Mouse (Mus musculus): ENCODE measurements around the gene Nfe2l1.

DNA sequence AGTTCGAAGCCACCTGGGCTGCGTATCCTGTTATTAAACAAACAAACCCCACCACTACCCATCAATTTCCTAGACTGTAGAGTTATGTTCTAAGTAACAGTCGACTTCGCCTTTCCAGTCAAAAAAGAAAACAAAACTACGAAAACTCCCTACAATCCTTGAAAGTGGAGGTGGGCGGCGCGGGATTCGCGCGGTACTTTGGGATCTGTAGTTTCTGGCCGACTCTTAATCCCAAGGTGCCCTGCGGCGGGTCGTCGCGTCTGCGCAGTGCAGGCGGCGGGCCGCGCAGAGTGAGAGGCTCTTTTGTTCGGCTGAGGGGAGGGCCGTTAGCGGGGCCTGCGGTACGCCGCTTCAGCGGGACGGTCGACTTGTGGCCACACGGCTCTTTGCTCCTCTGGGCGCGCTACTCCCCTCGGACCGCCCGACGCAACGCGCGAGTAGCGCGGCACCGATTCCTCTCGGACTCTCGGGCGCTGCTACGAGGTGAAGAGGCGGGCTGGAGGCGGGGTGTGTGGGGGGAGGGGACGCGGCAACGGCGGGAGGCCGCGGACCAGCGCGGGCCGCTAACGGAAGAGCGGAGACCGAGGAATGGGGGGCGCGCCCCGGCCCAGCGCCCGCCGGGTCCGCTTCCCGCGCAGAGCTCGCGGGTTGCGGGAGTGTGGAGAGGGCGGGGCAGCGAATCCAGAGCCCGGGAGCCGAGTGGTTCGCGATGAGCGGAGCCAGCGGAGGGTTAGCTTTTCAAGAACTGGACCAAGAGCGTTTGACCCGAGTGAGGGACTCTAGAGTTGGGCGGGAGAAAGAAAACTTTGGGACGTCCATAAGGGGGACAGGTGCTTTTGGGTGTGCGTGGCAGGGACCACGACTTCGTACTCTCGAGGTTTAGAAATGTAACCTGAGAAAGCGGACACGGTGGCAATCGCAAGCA is 40.6 kb downstream of the Nfe2l1 start, which contains the start of gene Cbx1:
- TF ChIP-seq ZNF384 (IDR thresholded peaks at IDR 0.05; ENCODE audit: low read depth, low read length) (no peak; the same call in 1 of the 2 replicates), CTCF (IDR thresholded peaks at IDR 0.05 in 2 of 3, conservative IDR thresholded peaks at IDR 0.05 in 1 of 3; ENCODE audit: control insufficient read depth in 1 of 3, insufficient read depth in 1 of 3, low read depth in 2 of 3, low read length in 3 of 3, poor library complexity in 1 of 3, severe bottlenecking in 1 of 3) (no peak), ZC3H11A (IDR thresholded peaks at IDR 0.05; ENCODE audit: low read depth, low read length) (no peak), KAT2A (conservative IDR thresholded peaks at IDR 0.05; ENCODE audit: low read depth, low read length) (peak; percentile 94), BHLHE40 (IDR thresholded peaks at IDR 0.05; ENCODE audit: borderline replicate concordance, low read depth, low read length) (no peak), MAX (IDR thresholded peaks at IDR 0.05; ENCODE audit: low read length) (peak; percentile 77), POLR2AphosphoS5 (IDR thresholded peaks at IDR 0.05; ENCODE audit: borderline replicate concordance, low read depth, low read length) (no peak), MEF2A (IDR thresholded peaks at IDR 0.05; ENCODE audit: extremely low read depth, insufficient replicate concordance, low read depth, low read length, poor library complexity, severe bottlenecking) (no peak)

Measured in MEL (cell line).